Mouse (Mus musculus) small intestine, adult 2 months (tissue): Measurements from ENCODE around the gene Acsm1. TPM values are rescaled to one million over a fixed set of nuclear protein-coding genes. Genes with fewer than 3 reads are reported as not detected.

ENCODE experiments used
- H3K27ac ChIP-seq: fragments of 200-500 bp; 2 replicates; pipeline ENCODE4 v1.5.1; 2012; ENCODE audit warnings: low read depth, low read length, control low read depth, inconsistent platforms; ENCODE audit not compliant: insufficient read depth
- H3K27me3 ChIP-seq: fragments of 200-500 bp; 2 replicates; pipeline ENCODE4 v1.6.1; 2012; ENCODE audit warnings: mild to moderate bottlenecking, moderate library complexity, low read length, inconsistent platforms; ENCODE audit not compliant: control insufficient read depth, insufficient read depth
- H3K36me3 ChIP-seq: fragments of 200-500 bp; 2 replicates; pipeline ENCODE4 v1.6.1; 2012; ENCODE audit warnings: mild to moderate bottlenecking, low read length, control low read depth, inconsistent platforms; ENCODE audit not compliant: control insufficient read depth, insufficient read depth
- H3K4me1 ChIP-seq: fragments of 200-500 bp; 2 replicates; pipeline ENCODE4 v1.6.1; 2012; ENCODE audit warnings: low read length, inconsistent platforms, mixed read lengths; ENCODE audit not compliant: control insufficient read depth, insufficient read depth, insufficient read length
- H3K4me3 ChIP-seq: fragments of 200-500 bp; 2 replicates; pipeline ENCODE4 v1.5.1; 2012; ENCODE audit warnings: low read depth, mild to moderate bottlenecking, control low read depth, inconsistent platforms, low read length, moderate library complexity
- CTCF ChIP-seq: fragments of 200-500 bp; IDR thresholded peaks from 2 replicates; pipeline ENCODE4 v1.5.1; 2012; ENCODE audit warnings: low read depth, mild to moderate bottlenecking, control low read depth, inconsistent platforms, low read length, moderate library complexity, mixed read lengths; ENCODE audit not compliant: insufficient replicate concordance, insufficient read length; ENCODE audit errors: extremely low read depth
- POLR2A ChIP-seq: fragments of 200-500 bp; IDR thresholded peaks from 2 replicates; pipeline ENCODE4 v1.6.1; 2012; ENCODE audit warnings: low read depth, mild to moderate bottlenecking, control low read depth, inconsistent platforms, low read length, moderate library complexity
- WGBS: fragments of 180-500 bp; shearing (Covaris S2); methylation state at CpG from one replicate; pipeline ENCODE4 v1.1.7; 2018; 5-methylcytosine and 5-hydroxymethylcytosine counted together
- polyA plus RNA-seq: library from polyadenylated mRNA; depleted of rRNA; stranded (reverse); fragments of >200 nt; gene quantifications from 2 replicates; pipeline ENCODE4 v1.2.3, GENCODE M21; 2012; rRNA removed

Acsm1 gene
- polyA plus RNA-seq, 1 experiment: not detected

- TF ChIP-seq POLR2A (no peak), CTCF (peak; percentile 71; the same call in 1 of the 2 replicates)
- no peak overlapping the region for H3K27ac ChIP-seq
- no peaks in the 10 kb centered on the region for H3K27me3 ChIP-seq
- no peak overlapping the region for H3K4me3 ChIP-seq
- 15% methylated on average over 6 of the region's 6 CpGs for WGBS
- H3K4me1 ChIP-seq: no peaks in the 10 kb centered on the region
- H3K36me3 ChIP-seq: no peaks in the 10 kb centered on the region
These were observed 66.6 kb downstream of the Acsm1 start for GRCm38 (mm10) chr7:119673465-119673864.

DNA sequence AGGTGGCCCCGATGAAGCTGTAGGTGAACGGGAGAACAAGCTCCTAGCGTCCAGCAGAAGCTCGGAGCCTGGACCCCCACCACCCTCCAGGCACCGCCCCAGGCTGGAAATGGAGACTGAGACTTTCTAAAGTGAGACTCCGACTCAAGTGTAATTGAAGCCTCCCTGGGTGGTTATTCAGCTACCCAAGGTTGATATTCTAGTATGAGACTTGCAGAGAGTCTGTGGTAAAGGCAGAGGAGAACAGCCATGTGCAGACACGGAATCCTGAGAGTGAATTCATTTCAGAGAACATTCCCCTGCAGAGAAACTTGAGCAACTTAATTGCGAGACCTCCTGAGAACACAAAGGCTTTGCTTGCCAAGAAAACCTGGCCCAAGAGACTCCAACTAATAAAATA, 73.3 kb downstream of the Acsm1 start:
- TF ChIP-seq POLR2A (no peak), CTCF (no peak)
- Histone ChIP-seq H3K4me1 (no peaks in the 10 kb centered on the region), H3K36me3 (no peaks in the 10 kb centered on the region), H3K27ac (no peak overlapping the region), H3K27me3 (no peaks in the 10 kb centered on the region), H3K4me3 (no peak overlapping the region)
- WGBS: 68% methylated on average over 8 of the region's 8 CpGs

GRCm38 (mm10) chr7:119682699-119683098, 75.9 kb downstream of the Acsm1 start:
- TF ChIP-seq CTCF (no peak), POLR2A (no peak)
- H3K27me3 ChIP-seq: no peaks in the 10 kb centered on the region
- H3K4me3 ChIP-seq: no peak overlapping the region
- no peaks in the 10 kb centered on the region for H3K4me1 ChIP-seq
- 39% methylated on average over 4 of the region's 4 CpGs for WGBS
- no peak overlapping the region for H3K27ac ChIP-seq
- no peaks in the 10 kb centered on the region for H3K36me3 ChIP-seq

DNA sequence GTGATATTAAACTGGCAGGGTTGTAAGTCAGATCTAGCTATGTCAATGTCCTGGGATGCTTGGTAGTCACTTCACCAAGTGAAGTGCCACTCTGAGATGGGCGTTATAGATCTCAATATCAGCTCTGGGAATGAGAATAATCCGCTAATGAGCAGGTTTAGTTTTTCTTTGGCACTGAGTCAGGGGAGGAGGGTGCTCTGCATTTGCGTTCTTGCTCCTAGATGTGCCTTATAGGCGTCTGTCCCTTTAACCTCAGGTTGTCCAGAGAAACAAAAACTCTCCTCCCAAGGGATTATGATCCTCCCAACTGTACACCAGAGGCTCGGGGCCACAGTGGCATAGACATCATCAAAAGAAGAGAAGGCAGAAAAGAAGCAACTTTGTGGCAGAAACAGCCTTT, 82.9 kb downstream of the Acsm1 start, which contains the start of gene Acsm4:
Gene Acsm4, plus strand, starts transcription at position 301 of the 400 bp plus-strand sequence.
- 63% methylated on average over 5 of the region's 5 CpGs for WGBS
- no peaks in the 10 kb centered on the region for H3K36me3 ChIP-seq

GRCm38 (mm10) chr7:119692302-119692701, 85.5 kb downstream of the Acsm1 start:
- Histone ChIP-seq H3K27me3 (no peaks in the 10 kb centered on the region), H3K36me3 (no peaks in the 10 kb centered on the region), H3K4me1 (no peaks in the 10 kb centered on the region), H3K27ac (no peak overlapping the region), H3K4me3 (no peak overlapping the region)
- no peak for TF ChIP-seq CTCF
- TF ChIP-seq POLR2A: no peak
- WGBS: 77% methylated on average over 4 of the region's 4 CpGs

More for the DNA sequence above, 82.9 kb downstream of the Acsm1 start, which contains the start of gene Acsm4:
- TF ChIP-seq CTCF: no peak
- TF ChIP-seq POLR2A: no peak
- Histone ChIP-seq H3K4me1 (no peaks in the 10 kb centered on the region), H3K27me3 (no peaks in the 10 kb centered on the region), H3K4me3 (no peak within 1 kb of the TSS), H3K27ac (no peak within 1 kb of the TSS)

- Histone ChIP-seq H3K36me3 (no peaks in the 10 kb centered on the region), H3K4me1 (no peaks in the 10 kb centered on the region), H3K27ac (no peak overlapping the region), H3K4me3 (no peak overlapping the region), H3K27me3 (no peaks in the 10 kb centered on the region)
- WGBS: 57% methylated on average over 1 of the region's 1 CpGs
- TF ChIP-seq CTCF: no peak
- TF ChIP-seq POLR2A: no peak
These were observed 88.1 kb downstream of the Acsm1 start for GRCm38 (mm10) chr7:119694926-119695325.

Other genes with a start within 250 kb of the Acsm1 start
- gene Gp2, start 147.7 kb upstream of the Acsm1 start, polyA plus RNA-seq: 1.2 and 257 TPM in 2 replicates
- 0.19 TPM in 1 of 2 replicates, not detected in the other for gene Umod, start 127.7 kb upstream of the Acsm1 start, polyA plus RNA-seq
- gene Acsm5, start 87.6 kb upstream of the Acsm1 start, polyA plus RNA-seq: 1.0 and 2.7 TPM in 2 replicates
- not detected in 2 replicates for gene Pdilt, start 83.5 kb upstream of the Acsm1 start, polyA plus RNA-seq
- gene Acsm2, start 52.7 kb upstream of the Acsm1 start, polyA plus RNA-seq: not detected in 2 replicates
- gene Acsm4, start 83.0 kb downstream of the Acsm1 start, polyA plus RNA-seq: not detected in 2 replicates
- 7.8 and 8.4 TPM in 2 replicates for gene Thumpd1, start 113.8 kb downstream of the Acsm1 start, polyA plus RNA-seq
- gene Acsm3, start 153.9 kb downstream of the Acsm1 start, polyA plus RNA-seq: 0.67 and 4.1 TPM in 2 replicates
- gene Rexo5, start 187.0 kb downstream of the Acsm1 start, polyA plus RNA-seq: 0.13 and 0.62 TPM in 2 replicates
- gene Eri2, start 187.0 kb downstream of the Acsm1 start, polyA plus RNA-seq: 0.20 and 0.33 TPM in 2 replicates